Mouse (Mus musculus) liver, adult 2 months (tissue): ENCODE data around the gene Gm49396.

ENCODE experiments used
- CTCF ChIP-seq: fragments of 200-500 bp; IDR thresholded peaks from 2 replicates; pipeline ENCODE4 v1.5.1; 2011; ENCODE audit warnings: low read depth, low read length, control low read depth
- POLR2A ChIP-seq: fragments of 200-500 bp; IDR thresholded peaks from 2 replicates; pipeline ENCODE4 v1.6.1; 2011; ENCODE audit warnings: low read length, control low read depth; ENCODE audit not compliant: insufficient read depth; ENCODE audit errors: extremely low read depth

DNA sequence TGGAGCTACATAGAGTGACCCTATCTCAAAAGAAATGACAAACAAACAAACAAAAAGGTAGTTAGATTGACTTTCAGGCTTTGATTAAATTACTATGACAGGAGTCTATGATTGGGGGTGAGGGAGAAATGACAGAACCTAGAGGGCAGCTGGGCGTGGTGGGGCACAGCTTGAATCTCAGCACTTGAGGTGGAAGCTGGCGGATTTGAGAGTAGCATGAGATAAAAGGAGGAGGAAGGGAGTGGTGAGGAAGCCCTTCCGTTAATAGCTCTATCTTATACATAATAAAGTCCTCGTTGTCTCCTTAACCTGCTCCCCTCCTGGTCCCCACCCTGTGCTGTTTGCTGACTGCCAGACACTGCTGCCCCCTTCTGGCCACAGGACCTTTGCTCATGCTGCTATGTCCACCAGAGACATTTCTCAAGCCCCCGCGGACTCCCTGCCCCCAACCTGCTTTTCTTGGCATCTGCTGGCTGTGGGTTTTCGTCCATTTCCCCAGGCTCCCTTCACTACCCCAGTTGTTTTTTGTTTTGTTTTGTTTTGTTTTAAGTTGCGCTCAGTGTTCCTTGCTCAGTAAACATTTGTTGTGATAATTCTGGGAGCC is 44.7 kb downstream of the Gm49396 start:
- TF ChIP-seq POLR2A: no peak
- peak; percentile 84 for TF ChIP-seq CTCF
